Mouse (Mus musculus): ENCODE measurements at regions not wholly inside any gene's neighbourhood (a gene's known extent, or its start where the extent isn't known, plus 50 kb on each side); places are given as distances from the start of the nearest gene placed in this dataset.
A peak's percentile ranks its signal among the peaks of the same experiment; 100 is the strongest.

DNA sequence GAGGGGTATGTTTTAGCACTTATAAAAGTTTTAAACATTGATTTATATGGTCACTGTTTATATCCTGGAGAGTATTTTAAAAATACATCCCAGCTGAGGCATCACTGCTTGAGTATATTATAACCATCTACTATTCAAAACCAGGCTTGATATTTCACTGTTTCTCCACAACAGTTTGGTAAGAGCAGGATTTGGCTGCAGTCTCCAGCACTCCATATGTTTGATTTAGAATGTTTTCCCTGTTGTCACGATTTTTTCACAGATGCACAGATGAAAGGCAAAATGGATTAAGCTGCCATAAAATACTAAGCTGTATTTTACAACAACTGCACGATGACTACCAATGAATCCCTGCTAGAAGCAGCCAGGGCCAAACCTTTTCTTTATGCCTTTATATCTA, 166.6 kb downstream of the Cox7b2 start:
- DNase-seq (ENCODE audit: low read depth) = no peak

DNA sequence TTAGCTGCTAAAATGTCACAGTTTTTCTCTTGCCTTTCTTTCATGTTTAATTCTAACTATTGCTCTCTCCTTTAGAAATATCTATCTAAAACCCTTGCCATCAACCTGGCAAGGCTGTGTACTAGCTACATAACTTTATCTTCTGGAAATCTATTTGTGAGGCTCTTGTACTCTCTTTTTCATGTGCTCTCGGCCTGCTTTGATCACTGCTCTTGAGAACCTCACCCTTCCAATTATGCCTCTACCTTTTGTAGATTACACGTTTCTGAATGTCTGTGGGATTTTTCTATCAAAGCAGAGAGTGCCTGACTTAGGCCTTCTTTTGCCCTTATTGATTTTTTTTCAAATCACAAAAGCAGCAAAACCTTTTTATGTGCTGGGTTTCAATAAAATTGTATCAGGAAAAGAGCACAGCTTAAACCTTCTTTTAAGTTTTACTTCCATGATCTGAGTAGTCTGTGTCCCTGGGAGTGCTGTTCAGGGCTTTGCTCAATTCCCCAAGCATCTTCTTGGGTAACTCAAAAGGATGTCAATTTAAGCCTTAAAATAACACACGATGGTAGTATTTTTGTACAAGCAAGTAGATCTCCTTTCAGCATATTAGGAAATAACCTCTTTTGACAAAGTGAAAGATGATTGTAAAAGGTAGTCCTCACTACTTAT, 181.7 kb downstream of the Cox7b2 start:
- DNase-seq (ENCODE audit: low read depth) = no peak

DNA sequence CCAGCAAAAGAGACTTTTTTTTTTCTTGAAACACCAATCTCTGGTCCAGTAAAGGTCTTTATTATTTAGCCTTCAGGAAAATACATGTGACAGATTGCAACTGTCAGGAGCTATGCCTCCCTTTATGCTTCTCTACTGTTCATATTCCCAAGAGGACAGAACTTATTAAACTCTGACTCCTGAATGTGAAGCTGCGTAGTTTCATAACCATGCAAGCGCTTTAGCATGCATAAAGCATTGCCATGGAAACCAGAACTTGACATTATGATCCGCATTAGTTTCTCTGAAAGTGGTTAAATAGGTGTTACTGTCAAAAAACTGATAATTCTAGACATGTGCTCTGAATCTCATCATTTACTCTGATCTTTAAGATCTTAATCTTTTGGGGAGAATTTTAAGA, 206.5 kb downstream of the Cox7b2 start:
- no peak for DNase-seq (ENCODE audit: low read depth)

DNA sequence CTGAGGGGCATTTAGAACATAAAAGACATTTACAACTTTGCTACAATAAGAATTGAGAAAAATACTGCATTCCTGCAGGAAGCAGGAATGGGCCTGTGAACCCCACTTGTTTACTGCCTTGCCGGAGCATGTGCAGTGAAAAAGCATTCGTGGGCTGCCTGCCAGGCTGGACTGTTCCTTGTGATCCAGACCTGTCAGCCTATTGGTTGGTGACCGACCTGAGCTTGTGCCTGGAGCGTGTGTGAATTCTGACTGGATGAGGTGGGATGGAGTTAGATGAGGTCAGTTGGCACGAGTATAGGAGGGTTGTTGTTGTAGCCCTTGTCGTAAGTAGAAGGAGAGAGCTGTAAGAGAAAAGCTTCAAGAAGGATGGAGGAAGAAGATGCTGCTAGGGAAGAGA, 213.8 kb upstream of the Gabra2 start:
- DNase-seq (ENCODE audit: low read depth) = peak; percentile 3

DNA sequence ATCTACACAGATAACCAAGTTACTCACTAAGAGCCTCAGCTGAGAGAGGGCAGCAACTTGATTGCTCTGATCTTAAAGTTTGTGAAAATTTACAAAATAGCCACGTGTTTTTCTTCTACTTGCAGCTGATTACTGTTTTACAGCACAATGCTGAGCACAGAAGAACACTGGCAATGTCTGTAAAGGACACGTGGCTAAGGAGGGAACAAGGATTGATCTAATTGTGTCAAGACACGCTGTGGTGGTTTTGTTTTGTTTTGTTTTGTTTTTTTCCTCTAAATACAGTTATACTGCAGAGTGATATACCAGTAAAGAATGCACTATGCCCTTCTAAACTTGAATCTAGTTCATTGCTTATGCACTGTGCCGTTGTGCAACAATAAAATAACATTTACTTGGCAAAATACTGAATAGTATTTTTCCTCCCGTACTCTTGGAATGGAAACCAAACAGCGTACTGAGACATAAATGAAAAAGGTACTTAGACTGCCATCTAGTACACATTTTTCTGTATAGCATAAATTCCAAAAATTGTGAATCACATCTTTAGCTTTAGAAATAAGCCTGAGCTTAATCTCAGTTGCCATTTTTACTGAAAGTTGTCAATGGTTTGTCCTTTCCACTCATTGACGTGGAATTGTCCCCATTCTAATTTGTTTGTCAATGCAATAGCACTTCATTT, 166.7 kb upstream of the Gabra2 start:
- no peak for DNase-seq (ENCODE audit: low read depth)

DNA sequence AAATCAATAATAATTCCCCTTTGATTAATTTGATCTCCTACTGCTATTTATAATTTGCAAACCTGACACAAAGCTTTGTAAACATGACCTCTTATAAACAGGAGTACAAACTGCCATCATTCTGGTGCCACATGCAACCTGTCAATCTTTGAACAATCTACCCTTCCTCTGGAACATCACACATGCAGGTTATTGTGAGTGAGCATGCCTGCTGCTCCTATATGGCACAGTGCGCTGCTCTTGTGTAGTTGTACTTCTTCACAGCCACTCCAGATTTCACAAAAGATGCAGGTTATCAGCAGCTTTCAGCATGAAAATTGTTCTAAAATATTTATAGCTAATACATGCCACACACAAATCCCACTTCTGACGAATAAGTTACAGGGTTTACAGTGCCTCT, 153.6 kb upstream of the Gabra2 start:
- no peak for DNase-seq (ENCODE audit: low read depth)

DNA sequence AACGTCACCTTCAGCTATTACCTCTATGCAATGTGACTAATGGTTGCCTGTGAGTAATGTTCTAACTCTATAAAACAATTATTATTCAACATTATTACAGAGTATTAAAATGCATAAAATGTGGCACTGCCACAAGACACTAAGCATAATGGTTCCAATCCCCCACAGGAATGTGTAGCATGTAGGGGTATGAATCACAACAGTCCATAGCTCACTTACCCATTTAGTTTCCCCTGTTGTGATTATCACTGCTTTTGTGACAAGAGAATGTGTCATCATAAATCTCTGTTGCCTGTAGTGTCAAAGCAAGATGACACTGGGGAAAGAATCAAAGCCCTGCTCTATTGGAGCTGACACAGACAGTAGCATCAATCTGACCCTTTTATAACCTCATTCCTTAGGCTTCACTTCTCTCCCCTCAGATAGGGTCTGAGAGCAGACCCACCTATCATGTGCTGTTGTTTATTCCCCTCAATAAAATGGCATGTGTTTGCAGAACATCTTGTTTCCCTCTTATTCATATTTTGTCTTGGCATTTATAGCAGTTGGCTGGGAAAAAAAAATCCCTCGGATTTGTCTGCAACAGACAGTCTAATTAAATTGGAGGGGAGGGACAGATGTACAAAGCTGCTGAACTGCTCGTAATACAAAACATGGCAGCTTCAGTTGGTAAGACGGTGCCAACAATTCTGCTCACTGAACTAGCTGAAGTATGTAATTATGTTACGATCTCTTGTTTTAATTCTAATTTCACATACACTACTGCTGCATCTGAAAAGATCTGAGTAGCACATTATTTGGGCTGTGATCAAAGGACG, 152.9 kb upstream of the Gabra2 start:
- no peak for DNase-seq (ENCODE audit: low read depth)

DNA sequence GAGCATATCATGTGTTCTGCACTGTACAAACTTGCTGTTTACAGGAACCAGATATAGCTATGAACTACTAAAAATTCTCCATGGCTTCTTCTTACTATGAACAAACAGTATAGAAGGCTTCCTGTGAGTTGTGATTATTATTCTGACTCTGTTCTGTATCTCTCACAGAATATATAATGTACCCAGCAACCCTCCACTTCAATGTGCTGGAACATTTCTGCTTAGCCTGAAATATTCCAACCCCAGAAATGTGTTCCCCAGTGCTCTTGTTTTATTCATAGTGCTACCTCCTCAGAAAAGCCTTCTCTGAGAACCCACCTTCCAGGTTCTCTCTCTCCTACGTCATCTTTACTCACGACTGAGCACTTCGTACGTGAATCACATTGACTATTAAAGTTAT, 132.0 kb upstream of the Gabra2 start:
- no peak for DNase-seq (ENCODE audit: low read depth)

DNA sequence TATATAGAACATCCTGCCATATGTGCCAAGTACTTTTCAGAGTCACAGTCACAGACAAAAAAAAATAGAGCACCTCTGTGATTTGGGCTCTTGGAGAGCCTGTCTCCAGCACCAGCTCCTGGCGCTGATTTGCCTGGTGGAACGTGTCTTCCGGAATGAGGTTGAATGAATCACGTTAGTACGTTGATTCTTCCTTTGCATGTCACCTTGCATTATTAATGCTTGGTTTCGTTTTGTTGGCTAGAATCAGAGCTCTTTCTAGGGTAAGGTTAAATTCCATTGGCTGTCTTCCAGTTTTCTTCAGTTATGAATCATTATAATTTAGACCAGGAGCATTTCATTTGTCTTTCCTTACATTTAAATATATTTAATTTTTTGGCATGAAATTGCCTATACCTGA, 105.2 kb upstream of the Gabra2 start:
- no peak for DNase-seq (ENCODE audit: low read depth)

DNA sequence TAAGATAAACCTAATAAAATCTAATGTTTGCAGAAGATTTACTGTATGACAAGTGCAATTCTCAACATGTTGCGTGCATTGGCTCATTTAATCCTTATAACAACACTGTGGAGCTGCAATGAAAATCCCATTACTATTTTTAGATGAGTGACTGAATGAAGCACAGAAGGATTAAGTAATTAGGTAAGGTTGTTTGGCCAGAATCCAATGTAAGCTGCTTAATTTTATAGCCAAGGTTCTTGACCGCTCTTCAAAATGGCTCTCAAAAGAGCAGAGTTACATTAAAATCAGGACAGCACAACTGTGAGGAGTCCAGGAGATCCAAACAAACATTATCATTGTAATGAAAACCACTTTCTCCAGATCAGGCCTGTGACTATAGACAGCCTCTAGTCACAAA, 81.7 kb upstream of the Gabra2 start:
- no peak for DNase-seq (ENCODE audit: low read depth)

DNA sequence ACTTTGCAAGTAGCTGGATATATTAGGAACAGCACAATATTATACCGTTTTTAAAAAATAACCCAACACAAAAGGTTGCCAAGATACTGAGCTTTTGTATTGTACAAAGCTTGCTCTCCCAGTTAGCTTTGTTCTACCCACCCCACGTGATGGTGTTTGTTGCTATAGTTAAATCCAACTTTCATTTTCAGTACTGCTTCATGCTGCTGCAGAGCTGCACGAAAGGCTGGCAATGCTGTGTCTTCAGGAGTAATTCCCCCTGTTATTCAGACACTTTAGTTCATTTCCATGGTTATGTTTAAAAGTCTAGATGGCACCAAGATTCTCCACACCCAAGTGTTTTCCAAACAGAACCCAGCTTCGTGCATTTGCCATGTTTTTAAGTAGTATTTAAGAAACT, 74.7 kb upstream of the Gabra2 start:
- no peak for DNase-seq (ENCODE audit: low read depth)
